Mouse (Mus musculus) heart, embryonic 14.5 days (tissue): ENCODE data around the gene Rhno1. TPM values are rescaled to one million over a fixed set of nuclear protein-coding genes. Genes with fewer than 3 reads are reported as not detected.

Source experiments
- ATAC-seq: fragments of 200-750 bp; cut with Nextera tagmentation; 2 replicates; pipeline ENCODE4 v1.8.0; 2017; ENCODE audit warnings: low read depth, moderate TSS enrichment; ENCODE audit not compliant: insufficient number of reproducible peaks, insufficient read depth, low FRiP score
- H3K27ac ChIP-seq, 2 experiments: fragments of 200-500 bp in 1 of 2; fragments of 300-500 bp in 1 of 2; sonication (generic) in 1 of 2; replicated peaks in 1 of 2; 2 replicates each; pipeline ENCODE4 v1.5.1; 2012 to 2014; ENCODE audit warnings: low read depth in 2 of 2, low read length in 2 of 2, control low read depth in 1 of 2, mild to moderate bottlenecking in 1 of 2, mixed read lengths in 1 of 2; ENCODE audit not compliant: control insufficient read depth in 1 of 2, insufficient read depth in 1 of 2
- H3K27me3 ChIP-seq: fragments of 300-500 bp; sonication (generic); 2 replicates; pipeline ENCODE4 v1.6.1; 2014; ENCODE audit warnings: mild to moderate bottlenecking, low read length, control low read depth; ENCODE audit not compliant: control insufficient read depth, insufficient read depth
- H3K36me3 ChIP-seq: fragments of 300-500 bp; sonication (generic); 2 replicates; pipeline ENCODE4 v1.6.1; 2014; ENCODE audit warnings: mild to moderate bottlenecking, control low read depth, low read length, mixed read lengths; ENCODE audit not compliant: control insufficient read depth, insufficient read depth
- H3K4me1 ChIP-seq, 2 experiments: fragments of 200-500 bp in 1 of 2; fragments of 300-500 bp in 1 of 2; sonication (generic) in 1 of 2; 2 replicates each; pipeline ENCODE4 v1.6.1; 2012 to 2014; ENCODE audit warnings: low read length in 2 of 2, control low read depth in 1 of 2, mixed read lengths in 1 of 2; ENCODE audit not compliant: control insufficient read depth in 2 of 2, insufficient read depth in 2 of 2
- H3K4me2 ChIP-seq: fragments of 300-500 bp; sonication (generic); 2 replicates; pipeline ENCODE4 v1.6.1; 2014; ENCODE audit warnings: mild to moderate bottlenecking, low read length
- H3K4me3 ChIP-seq, 2 experiments: fragments of 200-500 bp in 1 of 2; fragments of 300-500 bp in 1 of 2; sonication (generic) in 1 of 2; 2 replicates each; pipeline ENCODE4 v1.5.1; 2012 to 2014; ENCODE audit warnings: low read length in 2 of 2, mild to moderate bottlenecking in 2 of 2, control low read depth in 1 of 2, low read depth in 1 of 2, moderate library complexity in 1 of 2; ENCODE audit not compliant: control insufficient read depth in 1 of 2, insufficient read depth in 1 of 2
- H3K9ac ChIP-seq: fragments of 300-500 bp; sonication (generic); 2 replicates; pipeline ENCODE4 v1.6.1; 2014; ENCODE audit warnings: mild to moderate bottlenecking, low read length
- H3K9me3 ChIP-seq: fragments of 300-500 bp; sonication (generic); 2 replicates; pipeline ENCODE4 v1.6.1; 2016; ENCODE audit warnings: low read length, control low read depth; ENCODE audit not compliant: control insufficient read depth
- WGBS: fragments of 180-500 bp; shearing (Covaris S2); extraction: QIAGEN DNeasy Blood & Tissue Kit; methylation state at CpG from one replicate; pipeline ENCODE4 v1.1.7; 2014; 5-methylcytosine and 5-hydroxymethylcytosine counted together
- polyA plus RNA-seq: library from polyadenylated mRNA; unstranded; fragments of >200 nt; fragmentation: Nextera tagmentation; extraction: Ambion mirVana; gene quantifications from 2 replicates; pipeline ENCODE4 v1.2.1, GENCODE M21; 2014

Gene Rhno1
- 79.2 and 79.6 TPM in 2 replicates for polyA plus RNA-seq

- peak; percentile 87 for ATAC-seq
- peak within 1 kb of the TSS; percentile 88 for H3K4me2 ChIP-seq
- H3K4me3 ChIP-seq: peak within 1 kb of the TSS; percentile 68 to 93
- no peaks in the 10 kb centered on the region for H3K27me3 ChIP-seq
- no peaks in the 10 kb centered on the region for H3K9me3 ChIP-seq
- peak within 1 kb of the TSS; percentile 87 to 92 for H3K27ac ChIP-seq
- H3K36me3 ChIP-seq: peaks cover 33% of the 10 kb centered on the region
- WGBS: under 1% methylated on average over 59 of the region's 76 CpGs
- H3K4me1 ChIP-seq: peaks cover 3 to 22% of the 10 kb centered on the region in 2 experiments
- H3K9ac ChIP-seq: peak within 1 kb of the TSS; percentile 92
Measured at GRCm38 (mm10) chr6:128362381-128363006, at the start of gene Rhno1, which contains the start of gene Foxm1. Gene Rhno1 (minus strand): TSS chr6:128362911. Gene Foxm1 (plus strand): TSS chr6:128362967.

DNA sequence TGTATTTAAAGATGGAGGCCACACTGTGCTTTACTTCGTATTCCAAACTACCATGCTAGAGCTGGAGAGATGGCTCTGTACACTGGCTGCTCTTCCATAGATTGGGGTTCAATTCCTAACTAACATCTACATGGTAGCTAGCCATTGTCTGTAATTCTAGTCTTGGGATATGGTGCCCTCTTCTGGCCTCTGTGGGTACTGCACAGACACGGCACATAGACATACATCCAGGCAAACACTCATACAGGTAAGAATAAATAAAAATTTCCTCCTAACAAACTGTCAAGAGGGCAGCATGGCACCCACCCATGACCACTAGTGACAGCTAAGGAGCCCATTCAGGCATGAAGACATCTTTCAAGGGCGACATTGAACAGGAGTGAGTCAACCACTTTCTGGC lies 48.4 kb upstream of the Rhno1 start:
- no peak for ATAC-seq
- no peak overlapping the region for H3K4me2 ChIP-seq
- H3K4me3 ChIP-seq: no peak overlapping the region
- no peaks in the 10 kb centered on the region for H3K9me3 ChIP-seq
- H3K27ac ChIP-seq: no peak overlapping the region
- no peaks in the 10 kb centered on the region for H3K4me1 ChIP-seq
- no peaks in the 10 kb centered on the region for H3K27me3 ChIP-seq
- H3K9ac ChIP-seq: no peak overlapping the region
- H3K36me3 ChIP-seq: peaks cover 74% of the 10 kb centered on the region
- 22% methylated on average over 3 of the region's 3 CpGs for WGBS

- Histone ChIP-seq H3K27me3 (no peaks in the 10 kb centered on the region), H3K4me1 (no peaks in the 10 kb centered on the region), H3K9ac (no peak overlapping the region), H3K27ac (no peak overlapping the region), H3K36me3 (peaks cover 75% of the 10 kb centered on the region), H3K4me2 (no peak overlapping the region), H3K4me3 (no peak overlapping the region), H3K9me3 (no peaks in the 10 kb centered on the region)
- ATAC-seq: no peak
- 93% methylated on average over 13 of the region's 13 CpGs for WGBS
Measured at GRCm38 (mm10) chr6:128410305-128410704, 47.6 kb upstream of the Rhno1 start.

GRCm38 (mm10) chr6:128408544-128409125 lies 45.9 kb upstream of the Rhno1 start:
- Histone ChIP-seq H3K4me2 (no peak overlapping the region), H3K27me3 (no peaks in the 10 kb centered on the region), H3K4me3 (no peak overlapping the region), H3K9me3 (no peaks in the 10 kb centered on the region), H3K4me1 (peaks cover 0 to 3% of the 10 kb centered on the region in 2 experiments; a peak in 1 of 4 replicates), H3K36me3 (peaks cover 68% of the 10 kb centered on the region), H3K27ac (no peak overlapping the region), H3K9ac (no peak overlapping the region)
- ATAC-seq: no peak
- 87% methylated on average over 7 of the region's 7 CpGs for WGBS

GRCm38 (mm10) chr6:128404708-128405107 lies 42.0 kb upstream of the Rhno1 start:
- H3K4me3 ChIP-seq: no peak overlapping the region
- WGBS: 35% methylated on average over 5 of the region's 5 CpGs
- H3K4me2 ChIP-seq: no peak overlapping the region
- no peak overlapping the region for H3K27ac ChIP-seq
- peak overlapping the region; percentile 0; the same call in 1 of the 2 replicates for H3K9ac ChIP-seq
- H3K27me3 ChIP-seq: no peaks in the 10 kb centered on the region
- no peaks in the 10 kb centered on the region for H3K9me3 ChIP-seq
- no peak for ATAC-seq
- peaks cover 32% of the 10 kb centered on the region for H3K36me3 ChIP-seq
- peaks cover 2 to 9% of the 10 kb centered on the region in 2 experiments; a peak in 3 of 4 replicates for H3K4me1 ChIP-seq

GRCm38 (mm10) chr6:128399421-128400185 lies 36.9 kb upstream of the Rhno1 start:
- WGBS: 28% methylated on average over 19 of the region's 21 CpGs
- Histone ChIP-seq H3K4me3 (peak overlapping the region; percentile 10 to 23; a peak in 2 of 4 replicates), H3K27ac (no peak overlapping the region), H3K4me1 (peaks cover 5 to 13% of the 10 kb centered on the region in 2 experiments; a peak in 3 of 4 replicates), H3K36me3 (no peaks in the 10 kb centered on the region), H3K27me3 (no peaks in the 10 kb centered on the region), H3K4me2 (peak overlapping the region; percentile 53), H3K9me3 (no peaks in the 10 kb centered on the region), H3K9ac (peak overlapping the region; percentile 42)
- peak; percentile 51 for ATAC-seq

GRCm38 (mm10) chr6:128398996-128399395 lies 36.3 kb upstream of the Rhno1 start, which contains the start of gene Nrip2:
Gene Nrip2 (plus strand): TSS chr6:128399296.
- Histone ChIP-seq H3K9ac (peak within 1 kb of the TSS; percentile 42), H3K4me3 (peak within 1 kb of the TSS; percentile 10 to 23; a peak in 2 of 4 replicates), H3K4me1 (peaks cover 5 to 13% of the 10 kb centered on the region in 2 experiments; a peak in 3 of 4 replicates), H3K4me2 (peak within 1 kb of the TSS; percentile 53), H3K27me3 (no peaks in the 10 kb centered on the region), H3K36me3 (no peaks in the 10 kb centered on the region), H3K9me3 (no peaks in the 10 kb centered on the region), H3K27ac (no peak within 1 kb of the TSS)
- ATAC-seq: no peak
- 45% methylated on average over 3 of the region's 3 CpGs for WGBS
